Mouse (Mus musculus): ENCODE measurements around the gene Dctn2. TPM values are rescaled to one million over a fixed set of nuclear protein-coding genes. Genes with fewer than 3 reads are reported as not detected.

The Dctn2 gene
- total RNA-seq, 2 experiments from 2014 or later = 144 to 154 TPM

- DNase-seq = no peak
- intact Hi-C loops (cut with DNase I) = no loop called here
Measured at GRCm38 (mm10) chr10:127330212-127330611, 64.0 kb downstream of the Dctn2 start.

Other genes starting within 250 kb of the Dctn2 start
- 10 to 100 TPM; 56.1 to 62.2 TPM for gene Tsfm, start 235.5 kb upstream of the Dctn2 start, total RNA-seq (2021)
- gene Mettl1, start 225.0 kb upstream of the Dctn2 start, total RNA-seq (2021) = 1 to 10 TPM; 7.7 to 7.9 TPM
- gene Eef1akmt3, start 224.9 kb upstream of the Dctn2 start, total RNA-seq (2021) = not detected
- gene Cyp27b1, start 218.1 kb upstream of the Dctn2 start, total RNA-seq (2021) = under 1 TPM; 0.14 to 0.31 TPM
- 1 to 10 TPM; 2.3 to 2.9 TPM for gene March9, start 206.2 kb upstream of the Dctn2 start, total RNA-seq (2021)
- gene Cdk4, start 202.8 kb upstream of the Dctn2 start, total RNA-seq (2021) = 10 to 100 TPM; 76.7 to 85.5 TPM
- 10 to 100 TPM; 43.8 to 46.9 TPM for gene Tspan31, start 196.1 kb upstream of the Dctn2 start, total RNA-seq (2021)
- gene Agap2, start 191.1 kb upstream of the Dctn2 start, total RNA-seq (2021) = 1 to 10 TPM; 5.6 to 7.0 TPM
- gene Os9, start 145.2 kb upstream of the Dctn2 start, total RNA-seq (2021) = 10 to 100 TPM; 25.2 to 29.7 TPM
- gene B4galnt1, start 101.1 kb upstream of the Dctn2 start, total RNA-seq (2021) = 1 to 10 TPM; 1.6 to 2.7 TPM
- 10 to 100 TPM; 17.2 to 23.1 TPM for gene Slc26a10, start 85.7 kb upstream of the Dctn2 start, total RNA-seq (2021)
- 10 to 100 TPM; 12.4 to 12.8 TPM for gene Arhgef25, start 76.3 kb upstream of the Dctn2 start, total RNA-seq (2021)
- gene Dtx3, start 70.6 kb upstream of the Dctn2 start, total RNA-seq (2021) = 10 to 100 TPM; 25.8 to 29.4 TPM
- 10 to 100 TPM; 26.9 to 29.9 TPM for gene Pip4k2c, start 54.8 kb upstream of the Dctn2 start, total RNA-seq (2021)
- under 1 TPM; 0.41 to 0.92 TPM for gene Kif5a, start 3.0 kb upstream of the Dctn2 start, total RNA-seq (2021)
- 10 to 100 TPM; 22.0 to 24.2 TPM for gene Mbd6, start 22.6 kb downstream of the Dctn2 start, total RNA-seq (2021)
- gene Mars, start 45.4 kb downstream of the Dctn2 start, total RNA-seq (2021) = 10 to 100 TPM; 41.0 to 46.4 TPM
- gene Arhgap9, start 55.6 kb downstream of the Dctn2 start, total RNA-seq (2021) = 1 to 10 TPM; 3.1 to 3.6 TPM
- 1 to 10 TPM; 1.0 to 2.6 TPM for gene Gli1, start 75.6 kb downstream of the Dctn2 start, total RNA-seq (2021)
- not detected for gene Inhbe, start 88.0 kb downstream of the Dctn2 start, total RNA-seq (2021)
- not detected for gene Inhbc, start 104.1 kb downstream of the Dctn2 start, total RNA-seq (2021)
- gene R3hdm2, start 114.0 kb downstream of the Dctn2 start, total RNA-seq (2021) = 100 to 1,000 TPM; 150 to 169 TPM
- gene Stac3, start 235.3 kb downstream of the Dctn2 start, total RNA-seq (2021) = under 1 TPM; 0.51 to 0.64 TPM
- 10 to 100 TPM; 26.0 to 27.6 TPM for gene Ndufa4l2, start 248.6 kb downstream of the Dctn2 start, total RNA-seq (2021)